Mouse (Mus musculus) limb, embryonic 11.5 days (tissue): Measurements from ENCODE around the gene Neo1. TPM values are rescaled to one million over a fixed set of nuclear protein-coding genes. Genes with fewer than 3 reads are reported as not detected.

Experiments used
- ATAC-seq: fragments of 200-750 bp; cut with Nextera tagmentation; 2 replicates; pipeline ENCODE4 v1.8.0; 2017; ENCODE audit warnings: low read depth; ENCODE audit not compliant: insufficient number of reproducible peaks, low FRiP score, low TSS enrichment
- DNase-seq: peaks from one replicate; pipeline ENCODE4 v3.0.0-alpha.2; 2015; ENCODE audit warnings: low spot score
- H3K27ac ChIP-seq: fragments of 300-500 bp; sonication (generic); replicated peaks from 2 replicates; pipeline ENCODE4 v1.5.1; 2014; ENCODE audit warnings: low read depth, mild to moderate bottlenecking, low read length
- H3K27me3 ChIP-seq: fragments of 300-500 bp; sonication (generic); 2 replicates; pipeline ENCODE4 v1.6.1; 2014; ENCODE audit warnings: mild to moderate bottlenecking, low read length, mixed read lengths; ENCODE audit not compliant: control insufficient read depth, insufficient read depth
- H3K36me3 ChIP-seq: fragments of 300-500 bp; sonication (generic); 2 replicates; pipeline ENCODE4 v1.6.1; 2014; ENCODE audit warnings: mild to moderate bottlenecking, low read length, moderate library complexity, mixed read lengths; ENCODE audit not compliant: control insufficient read depth, insufficient read depth
- H3K4me1 ChIP-seq: fragments of 300-500 bp; sonication (generic); 2 replicates; pipeline ENCODE4 v1.6.1; 2014; ENCODE audit warnings: low read length, mixed read lengths; ENCODE audit not compliant: control insufficient read depth, insufficient read depth
- H3K4me2 ChIP-seq: fragments of 300-500 bp; sonication (generic); 2 replicates; pipeline ENCODE4 v1.6.1; 2014; ENCODE audit warnings: low read depth, mild to moderate bottlenecking, moderate library complexity; ENCODE audit not compliant: severe bottlenecking
- H3K4me3 ChIP-seq: fragments of 300-500 bp; sonication (generic); 2 replicates; pipeline ENCODE4 v1.5.1; 2014; ENCODE audit warnings: low read depth, low read length
- H3K9ac ChIP-seq: fragments of 300-500 bp; sonication (generic); 2 replicates; pipeline ENCODE4 v1.6.1; 2014; ENCODE audit warnings: mild to moderate bottlenecking, low read length
- H3K9me3 ChIP-seq: fragments of 300-500 bp; sonication (generic); 2 replicates; pipeline ENCODE4 v1.6.1; 2016; ENCODE audit warnings: low read length; ENCODE audit not compliant: control insufficient read depth
- WGBS: fragments of 180-500 bp; shearing (Covaris S2); extraction: QIAGEN DNeasy Blood & Tissue Kit; methylation state at CpG from one replicate; pipeline ENCODE4 v1.1.7; 2014; 5-methylcytosine and 5-hydroxymethylcytosine counted together
- polyA plus RNA-seq: library from polyadenylated mRNA; unstranded; fragments of >200 nt; fragmentation: Nextera tagmentation; extraction: Ambion mirVana; gene quantifications from 2 replicates; pipeline ENCODE4 v1.2.1, GENCODE M21; 2014

Gene Neo1
- polyA plus RNA-seq, 1 experiment from 2014 or later, result 43.2 TPM

- no peaks in the 10 kb centered on the region for H3K36me3 ChIP-seq
- WGBS, result 31% methylated on average over 7 of the region's 7 CpGs
- ATAC-seq, result no peak
- no peak overlapping the region for H3K4me2 ChIP-seq
- no peak overlapping the region for H3K9ac ChIP-seq
- no peaks in the 10 kb centered on the region for H3K27me3 ChIP-seq
- no peaks in the 10 kb centered on the region for H3K9me3 ChIP-seq
- no peak for DNase-seq
- H3K4me1 ChIP-seq, result peaks cover 9% of the 10 kb centered on the region
- H3K4me3 ChIP-seq, result no peak overlapping the region
- no peak overlapping the region for H3K27ac ChIP-seq
Observed at GRCm38 (mm10) chr9:58863826-58864225, 172.4 kb downstream of the Neo1 start.

GRCm38 (mm10) chr9:58859080-58859635 lies 177.1 kb downstream of the Neo1 start:
- peak overlapping the region; percentile 63 for H3K4me2 ChIP-seq
- peak overlapping the region; percentile 38; the same call in 1 of the 2 replicates for H3K9ac ChIP-seq
- H3K9me3 ChIP-seq, result no peaks in the 10 kb centered on the region
- H3K27me3 ChIP-seq, result no peaks in the 10 kb centered on the region
- H3K4me3 ChIP-seq, result peak overlapping the region; percentile 20
- 14% methylated on average over 30 of the region's 30 CpGs for WGBS
- ATAC-seq (0 out of 2 replicates have a peak, but pooled peaks have one; percentile 8), DNase-seq (peak; percentile 55)
- H3K27ac ChIP-seq, result no peak overlapping the region
- H3K36me3 ChIP-seq, result no peaks in the 10 kb centered on the region
- H3K4me1 ChIP-seq, result peaks cover 11% of the 10 kb centered on the region

- DNase-seq (no peak), ATAC-seq (no peak)
- peaks cover 9% of the 10 kb centered on the region for H3K4me1 ChIP-seq
- H3K4me3 ChIP-seq, result no peak overlapping the region
- WGBS, result 26% methylated on average over 3 of the region's 3 CpGs
- H3K27ac ChIP-seq, result no peak overlapping the region
- H3K27me3 ChIP-seq, result no peaks in the 10 kb centered on the region
- H3K4me2 ChIP-seq, result no peak overlapping the region
- H3K9ac ChIP-seq, result no peak overlapping the region
- no peaks in the 10 kb centered on the region for H3K9me3 ChIP-seq
- no peaks in the 10 kb centered on the region for H3K36me3 ChIP-seq
Observed at GRCm38 (mm10) chr9:58854931-58855330, 181.3 kb downstream of the Neo1 start.

GRCm38 (mm10) chr9:58849576-58850315 lies 186.5 kb downstream of the Neo1 start:
- Histone ChIP-seq H3K4me2 (no peak overlapping the region), H3K4me1 (no peaks in the 10 kb centered on the region), H3K9me3 (no peaks in the 10 kb centered on the region), H3K4me3 (no peak overlapping the region), H3K27ac (no peak overlapping the region), H3K9ac (no peak overlapping the region), H3K27me3 (no peaks in the 10 kb centered on the region), H3K36me3 (no peaks in the 10 kb centered on the region)
- 72% methylated on average over 13 of the region's 13 CpGs for WGBS
- no peak for ATAC-seq
- DNase-seq, result no peak

DNA sequence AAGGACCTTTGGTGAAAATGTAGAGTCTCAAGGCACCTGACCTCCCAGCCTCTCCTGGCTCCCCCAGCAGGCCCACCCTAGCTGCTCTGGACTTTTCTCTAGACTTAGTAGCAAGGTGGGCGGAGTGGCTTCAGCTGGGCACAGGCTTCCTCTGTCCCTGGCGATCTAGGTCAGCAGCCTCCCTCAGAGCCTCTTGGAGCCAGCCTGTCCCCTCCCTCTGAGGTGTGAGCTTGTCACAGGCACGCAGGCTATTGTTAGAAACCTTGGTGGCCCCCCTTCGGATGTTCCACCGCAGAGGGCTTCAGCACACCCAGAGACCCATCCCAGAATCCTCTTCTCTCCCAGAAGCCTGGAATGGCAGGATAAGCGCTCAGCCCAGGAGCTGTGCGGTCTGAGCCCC lies 188.6 kb downstream of the Neo1 start:
- Histone ChIP-seq H3K27me3 (no peaks in the 10 kb centered on the region), H3K4me3 (no peak overlapping the region), H3K27ac (no peak overlapping the region), H3K36me3 (no peaks in the 10 kb centered on the region), H3K4me2 (no peak overlapping the region), H3K9me3 (no peaks in the 10 kb centered on the region), H3K9ac (no peak overlapping the region), H3K4me1 (no peaks in the 10 kb centered on the region)
- DNase-seq (no peak), ATAC-seq (no peak)
- 72% methylated on average over 7 of the region's 7 CpGs for WGBS

DNA sequence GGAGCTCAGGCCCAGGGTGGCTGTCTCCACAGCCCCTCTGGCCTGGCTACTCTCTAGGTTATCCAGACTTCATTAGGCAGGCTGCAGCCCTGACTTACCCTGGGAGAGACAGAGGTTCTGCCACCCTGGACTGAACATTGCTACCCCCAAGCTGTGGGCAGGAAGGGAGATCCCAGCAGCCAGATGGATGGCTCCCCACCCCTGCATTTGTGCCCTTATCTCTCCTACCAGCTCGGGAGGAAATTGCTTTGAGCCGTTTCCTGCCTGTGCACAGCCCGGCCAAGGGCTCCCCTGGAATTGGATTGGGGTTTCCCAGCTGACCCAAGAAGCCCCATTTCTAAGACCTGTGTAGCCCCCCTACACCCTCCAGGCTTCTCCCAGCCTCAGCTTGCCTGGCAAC lies 189.2 kb downstream of the Neo1 start:
- WGBS, result 33% methylated on average over 3 of the region's 3 CpGs
- ATAC-seq (no peak), DNase-seq (no peak)
- no peak overlapping the region for H3K9ac ChIP-seq
- no peak overlapping the region for H3K4me2 ChIP-seq
- no peaks in the 10 kb centered on the region for H3K36me3 ChIP-seq
- no peaks in the 10 kb centered on the region for H3K27me3 ChIP-seq
- H3K4me3 ChIP-seq, result no peak overlapping the region
- no peaks in the 10 kb centered on the region for H3K9me3 ChIP-seq
- H3K27ac ChIP-seq, result no peak overlapping the region
- no peaks in the 10 kb centered on the region for H3K4me1 ChIP-seq

DNA sequence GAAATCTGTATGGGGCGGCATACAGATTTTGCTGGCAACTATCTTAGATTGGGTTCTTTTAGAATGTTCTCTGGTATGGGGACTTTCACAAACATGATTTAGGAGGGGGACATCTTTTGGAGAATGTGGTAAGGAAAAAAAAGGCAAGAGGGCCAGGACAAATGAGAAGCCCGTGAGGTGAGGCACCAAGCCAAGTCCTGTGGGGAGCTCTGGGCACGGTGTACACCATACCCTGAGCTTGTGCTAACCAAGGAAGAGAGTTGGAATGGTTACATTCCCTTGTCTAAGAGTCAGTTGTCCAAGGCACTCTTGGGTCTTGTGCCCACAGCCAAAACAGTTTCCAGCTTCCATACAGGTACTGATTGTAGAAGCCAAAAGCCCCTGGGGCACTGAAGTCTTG lies 191.6 kb downstream of the Neo1 start:
- 86% methylated on average over 3 of the region's 3 CpGs for WGBS
- ATAC-seq, result no peak
- no peaks in the 10 kb centered on the region for H3K27me3 ChIP-seq

DNA sequence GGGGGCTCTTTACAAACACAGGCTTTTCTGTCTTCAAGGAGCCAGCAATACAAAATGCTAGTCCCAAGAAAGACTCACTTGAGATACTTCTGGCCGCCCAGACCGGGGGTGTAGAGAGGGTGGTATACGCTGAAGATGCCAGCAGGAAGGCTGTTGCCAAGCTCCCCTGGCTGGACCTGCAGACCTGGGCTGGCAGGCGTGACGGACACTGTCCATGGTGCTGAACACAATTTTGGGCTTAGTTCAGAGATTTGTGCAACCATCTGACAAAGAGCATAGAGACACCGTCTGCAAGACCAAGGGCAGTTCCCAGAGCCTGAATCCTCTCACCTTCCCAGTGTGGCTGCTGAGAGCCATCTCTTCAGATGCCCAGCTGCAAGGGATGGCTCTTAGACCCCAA lies 194.6 kb downstream of the Neo1 start:
- peak; percentile 92 for DNase-seq
- H3K36me3 ChIP-seq, result no peaks in the 10 kb centered on the region
- no peak overlapping the region for H3K4me3 ChIP-seq
- no peak overlapping the region for H3K4me2 ChIP-seq
- no peak overlapping the region for H3K27ac ChIP-seq
- H3K9ac ChIP-seq, result no peak overlapping the region
- H3K4me1 ChIP-seq, result no peaks in the 10 kb centered on the region
- 20% methylated on average over 6 of the region's 6 CpGs for WGBS
- H3K27me3 ChIP-seq, result no peaks in the 10 kb centered on the region
- no peaks in the 10 kb centered on the region for H3K9me3 ChIP-seq
- ATAC-seq, result no peak

More for the DNA sequence above, 191.6 kb downstream of the Neo1 start:
- no peak overlapping the region for H3K4me3 ChIP-seq
- no peak overlapping the region for H3K9ac ChIP-seq
- no peak for DNase-seq
- H3K27ac ChIP-seq, result no peak overlapping the region
- H3K4me2 ChIP-seq, result no peak overlapping the region
- no peaks in the 10 kb centered on the region for H3K4me1 ChIP-seq
- no peaks in the 10 kb centered on the region for H3K9me3 ChIP-seq
- no peaks in the 10 kb centered on the region for H3K36me3 ChIP-seq
